Mouse (Mus musculus) neural tube, postnatal 0 days (tissue): ENCODE measurements around the gene Dtx1. TPM values are rescaled to one million over a fixed set of nuclear protein-coding genes. Genes with fewer than 3 reads are reported as not detected.

Source experiments
- polyA plus RNA-seq: library from polyadenylated mRNA; unstranded; fragments of >200 nt; fragmentation: Nextera tagmentation; extraction: Ambion mirVana; gene quantifications from 2 replicates; pipeline ENCODE4 v1.2.1, GENCODE M21; 2015

The Dtx1 gene
- polyA plus RNA-seq, result 61.0 and 64.5 TPM in 2 replicates

GRCm38 (mm10) chr5:120711827-120712226, at the start of gene Dtx1:
Gene Dtx1 (minus strand): TSS chr5:120711927.

GRCm38 (mm10) chr5:120749688-120750087, 38.0 kb upstream of the Dtx1 start, which contains the start of gene Oas2:
Gene Oas2 (minus strand): TSS chr5:120749853.

GRCm38 (mm10) chr5:120648569-120649373, 63.0 kb downstream of the Dtx1 start, which contains the start of gene Rasal1:
Gene Rasal1 (plus strand): TSS chr5:120648812.

GRCm38 (mm10) chr5:120634131-120634530, 77.6 kb downstream of the Dtx1 start, which contains the start of gene Cfap73:
Gene Cfap73 (minus strand): TSS chr5:120634235.

Other genes starting within 250 kb of the Dtx1 start
- 8.5 and 10.7 TPM in 2 replicates for gene Sdsl, start 239.1 kb downstream of the Dtx1 start, polyA plus RNA-seq
- 1.2 and 1.4 TPM in 2 replicates for gene Sds, start 235.4 kb downstream of the Dtx1 start, polyA plus RNA-seq
- gene Plbd2, start 208.3 kb downstream of the Dtx1 start, polyA plus RNA-seq, result 64.6 and 67.7 TPM in 2 replicates
- 3.4 and 3.6 TPM in 2 replicates for gene Slc8b1, start 200.8 kb downstream of the Dtx1 start, polyA plus RNA-seq
- gene Tpcn1, start 123.3 kb downstream of the Dtx1 start, polyA plus RNA-seq, result 21.8 and 23.6 TPM in 2 replicates
- 1.1 and 1.2 TPM in 2 replicates for gene Iqcd, start 122.9 kb downstream of the Dtx1 start, polyA plus RNA-seq
- gene Rita1, start 99.3 kb downstream of the Dtx1 start, polyA plus RNA-seq, result 34.9 and 36.0 TPM in 2 replicates
- 26.9 and 28.1 TPM in 2 replicates for gene Ddx54, start 99.2 kb downstream of the Dtx1 start, polyA plus RNA-seq
- gene Cfap73, start 77.7 kb downstream of the Dtx1 start, polyA plus RNA-seq, result 1.0 and 1.2 TPM in 2 replicates
- gene Rasal1, start 63.1 kb downstream of the Dtx1 start, polyA plus RNA-seq, result 1.5 and 2.8 TPM in 2 replicates
- gene Oas2, start 37.9 kb upstream of the Dtx1 start, polyA plus RNA-seq, result 0.48 and 0.66 TPM in 2 replicates
- 0.50 and 0.59 TPM in 2 replicates for gene Oas3, start 65.7 kb upstream of the Dtx1 start, polyA plus RNA-seq
- 0.28 and 0.41 TPM in 2 replicates for gene Oas1e, start 83.6 kb upstream of the Dtx1 start, polyA plus RNA-seq
- 0.42 and 0.83 TPM in 2 replicates for gene Oas1c, start 100.6 kb upstream of the Dtx1 start, polyA plus RNA-seq
- not detected in 2 replicates for gene Oas1f, start 135.4 kb upstream of the Dtx1 start, polyA plus RNA-seq
- gene Oas1h, start 149.5 kb upstream of the Dtx1 start, polyA plus RNA-seq, result not detected in 2 replicates
- gene Oas1g, start 175.7 kb upstream of the Dtx1 start, polyA plus RNA-seq, result 0.19 and 0.68 TPM in 2 replicates
- gene Oas1a, start 195.6 kb upstream of the Dtx1 start, polyA plus RNA-seq, result 1.9 and 2.8 TPM in 2 replicates
- 0.18 and 0.22 TPM in 2 replicates for gene Oas1d, start 202.6 kb upstream of the Dtx1 start, polyA plus RNA-seq